Mouse (Mus musculus): Measurements from ENCODE around the gene Phlda2. TPM values are rescaled to one million over a fixed set of nuclear protein-coding genes. Genes with fewer than 3 reads are reported as not detected.

Phlda2 gene
- total RNA-seq (2014; fragmentation: Nextera tagmentation) (2.1 and 6.4 TPM in 2 replicates), total RNA-seq (2017) (3.2 and 3.8 TPM in 2 replicates), polyA plus RNA-seq (2012) (18.7 and 22.1 TPM in 2 replicates)

DNA sequence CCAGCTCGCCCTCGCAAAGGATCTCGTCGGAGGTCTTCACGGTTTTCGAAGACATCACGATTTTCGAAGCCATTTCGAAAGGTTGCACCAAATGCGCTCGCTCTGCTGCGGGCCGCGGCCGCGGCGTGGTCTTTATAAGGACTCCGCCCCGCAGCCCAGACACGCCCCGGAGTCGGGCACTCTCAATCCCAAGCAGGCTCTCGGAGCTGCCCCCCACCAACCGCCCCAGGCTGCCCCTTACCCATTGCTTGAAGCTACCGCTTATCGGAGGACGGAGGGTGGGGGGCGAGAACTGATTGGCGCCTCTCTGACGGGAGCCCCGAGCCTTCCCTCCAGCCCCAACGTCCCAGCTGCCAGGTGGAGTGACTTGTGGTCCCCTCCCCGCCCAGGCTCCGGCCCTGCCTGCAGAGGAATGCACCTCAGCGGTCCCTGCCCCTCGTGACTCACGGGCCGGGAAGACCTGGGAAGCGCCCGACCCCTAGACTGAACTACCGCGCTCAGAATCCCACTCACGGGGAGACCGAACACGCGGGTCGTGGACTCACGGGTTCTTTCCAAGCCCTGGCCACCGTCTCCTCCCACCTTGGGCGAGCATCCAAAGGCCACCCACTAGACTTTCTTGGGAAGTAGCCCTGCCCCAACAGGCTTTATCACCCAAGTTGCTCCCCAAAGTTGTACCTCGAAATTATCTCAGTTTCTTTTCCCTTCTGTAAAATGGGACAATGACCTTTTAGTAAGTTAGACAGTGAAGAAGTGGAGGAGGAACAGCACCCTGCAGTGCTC is at the start of gene Phlda2:
Gene Phlda2, minus strand, starts transcription at position 733 of the 783 bp plus-strand sequence.
- Histone ChIP-seq H3K4me1 (ENCODE audit: insufficient read depth, low read depth, low read length) (peaks cover 26% of the 10 kb centered on the region), H3K9me3 (replicated peaks) (peaks cover 14% of the 10 kb centered on the region), H3K27me3 (ENCODE audit: insufficient read depth, low read length) (peaks cover 41% of the 10 kb centered on the region), H3K4me3 (ENCODE audit: low read depth, low read length) (no peak within 1 kb of the TSS; the same call in 1 of the 2 replicates), H3K36me3 (replicated peaks) (no peaks in the 10 kb centered on the region)
- ATAC-seq (ENCODE audit: extremely low read depth, insufficient number of reproducible peaks, low FRiP score, poor library complexity, severe bottlenecking) (no peak), DNase-seq (ENCODE audit: low spot score) (no peak)
- no peak for TF ChIP-seq GATA1 (IDR thresholded peaks at IDR 0.05; ENCODE audit: borderline replicate concordance, low read length)
- no peak for TF ChIP-seq GATA2 (IDR thresholded peaks at IDR 0.05; ENCODE audit: borderline replicate concordance, low read depth, low read length)
- TF ChIP-seq CTCF (IDR thresholded peaks at IDR 0.05; ENCODE audit: low read depth, low read length): no peak
- TF ChIP-seq TAL1 (conservative IDR thresholded peaks at IDR 0.05; ENCODE audit: low read depth, low read length): no peak
- TF ChIP-seq POLR2AphosphoS5 (IDR thresholded peaks at IDR 0.05; ENCODE audit: insufficient replicate concordance, low read depth, low read length): no peak

DNA sequence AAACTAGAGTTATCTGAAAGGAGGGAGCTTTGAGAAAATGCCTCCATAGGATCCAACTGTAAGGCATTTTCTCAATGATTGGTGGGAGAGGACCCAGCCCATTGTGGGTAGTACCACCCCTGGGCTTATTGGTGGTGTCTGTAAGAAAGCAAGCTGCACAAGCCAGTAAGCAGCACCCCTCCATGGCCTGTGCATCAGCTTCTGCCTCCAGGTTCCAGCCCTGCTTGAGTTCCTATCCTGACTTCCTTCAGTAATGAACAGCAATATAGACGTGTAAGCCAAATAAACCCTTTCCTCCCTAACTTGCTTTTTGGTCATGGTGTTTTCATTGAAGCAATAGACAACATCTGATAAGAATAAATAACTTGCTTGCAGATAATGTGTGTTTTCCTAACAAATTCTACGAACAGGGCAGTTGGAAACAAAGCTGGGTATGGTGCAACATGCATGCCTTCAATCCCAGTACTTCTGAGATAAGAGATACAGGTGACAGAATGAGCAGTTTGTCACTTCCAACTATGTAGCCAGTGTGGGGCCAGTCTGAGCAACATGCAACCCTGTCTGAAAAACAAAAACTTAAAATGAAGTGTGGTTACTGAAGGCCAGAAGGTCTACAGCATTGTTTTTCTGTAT is 46.8 kb upstream of the Phlda2 start:
- TF ChIP-seq GATA2 (IDR thresholded peaks at IDR 0.05; ENCODE audit: borderline replicate concordance, low read depth, low read length): no peak
- TF ChIP-seq POLR2AphosphoS5 (IDR thresholded peaks at IDR 0.05; ENCODE audit: insufficient replicate concordance, low read depth, low read length): no peak; the same call in 1 of the 2 replicates
- no peak for TF ChIP-seq TAL1 (conservative IDR thresholded peaks at IDR 0.05; ENCODE audit: low read depth, low read length)
- TF ChIP-seq GATA1 (IDR thresholded peaks at IDR 0.05; ENCODE audit: borderline replicate concordance, low read length): no peak
- no peak for TF ChIP-seq CTCF (IDR thresholded peaks at IDR 0.05; ENCODE audit: low read depth, low read length)
- no peaks in the 10 kb centered on the region for H3K9me3 ChIP-seq (replicated peaks)
- H3K27me3 ChIP-seq (ENCODE audit: insufficient read depth, low read length): no peaks in the 10 kb centered on the region
- H3K36me3 ChIP-seq (replicated peaks): peaks cover 51% of the 10 kb centered on the region
- DNase-seq (ENCODE audit: low spot score) (no peak), ATAC-seq (ENCODE audit: extremely low read depth, insufficient number of reproducible peaks, low FRiP score, poor library complexity, severe bottlenecking) (no peak)
- H3K4me1 ChIP-seq (ENCODE audit: insufficient read depth, low read depth, low read length): peaks cover 55% of the 10 kb centered on the region
- peak overlapping the region; percentile 94 for H3K4me3 ChIP-seq (ENCODE audit: low read depth, low read length)

- H3K27me3 ChIP-seq (ENCODE audit: insufficient read depth, low read length): no peaks in the 10 kb centered on the region
- TF ChIP-seq POLR2AphosphoS5 (IDR thresholded peaks at IDR 0.05; ENCODE audit: insufficient replicate concordance, low read depth, low read length): no peak
- no peak for TF ChIP-seq GATA1 (IDR thresholded peaks at IDR 0.05; ENCODE audit: borderline replicate concordance, low read length)
- TF ChIP-seq GATA2 (IDR thresholded peaks at IDR 0.05; ENCODE audit: borderline replicate concordance, low read depth, low read length): no peak
- no peak for TF ChIP-seq CTCF (IDR thresholded peaks at IDR 0.05; ENCODE audit: low read depth, low read length)
- TF ChIP-seq TAL1 (conservative IDR thresholded peaks at IDR 0.05; ENCODE audit: low read depth, low read length): no peak
- no peaks in the 10 kb centered on the region for H3K9me3 ChIP-seq (replicated peaks)
- peaks cover 61% of the 10 kb centered on the region for H3K4me1 ChIP-seq (ENCODE audit: insufficient read depth, low read depth, low read length)
- H3K4me3 ChIP-seq (ENCODE audit: low read depth, low read length): peak within 1 kb of the TSS; percentile 94
- peaks cover 49% of the 10 kb centered on the region for H3K36me3 ChIP-seq (replicated peaks)
- peak; percentile 99 for DNase-seq (ENCODE audit: low spot score)
- ATAC-seq (ENCODE audit: extremely low read depth, insufficient number of reproducible peaks, low FRiP score, poor library complexity, severe bottlenecking): peak; percentile 99
These were observed 46.1 kb upstream of the Phlda2 start, which contains the start of gene Nap1l4 for GRCm38 (mm10) chr7:143548976-143549457. TSS of gene Nap1l4 (minus strand) at chr7:143549106.

DNA sequence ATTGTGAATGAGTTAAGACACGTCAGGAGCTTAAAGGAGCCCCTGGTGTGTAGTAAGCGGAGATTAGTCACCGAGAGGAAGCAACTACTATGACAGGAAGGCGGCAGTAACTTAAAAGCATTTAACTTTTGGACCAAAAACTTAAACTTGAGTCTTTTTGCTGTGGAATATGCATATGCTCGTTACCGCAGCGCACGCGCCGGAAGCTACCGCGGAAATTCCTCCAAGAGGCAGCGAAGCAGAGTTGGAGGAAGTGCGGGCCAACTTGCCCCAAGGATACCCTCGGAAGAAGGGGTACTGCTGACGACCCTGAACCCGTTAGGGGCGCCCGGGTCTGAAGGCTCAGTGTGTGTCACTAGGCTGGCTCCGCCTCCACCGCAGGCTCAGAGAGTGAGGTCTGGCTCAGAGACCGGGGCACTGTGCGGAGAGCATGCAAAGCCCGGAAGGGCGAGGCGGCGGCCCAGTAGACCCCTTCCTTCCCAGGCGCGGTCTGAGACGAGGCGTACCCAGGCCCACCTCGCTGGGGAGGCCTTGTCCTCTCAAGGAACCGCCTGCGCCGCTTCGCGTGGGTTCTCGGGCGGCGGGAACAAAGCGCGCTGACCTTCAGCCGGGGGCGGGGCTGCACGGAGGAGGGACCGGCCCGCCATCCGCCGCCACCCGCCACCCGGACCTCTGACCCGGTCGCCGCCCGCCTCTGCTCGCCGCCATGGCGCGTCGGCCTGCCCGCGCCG is 45.4 kb upstream of the Phlda2 start:
- ATAC-seq (ENCODE audit: extremely low read depth, insufficient number of reproducible peaks, low FRiP score, poor library complexity, severe bottlenecking) (peak; percentile 18; the same call in 1 of the 2 replicates), DNase-seq (ENCODE audit: low spot score) (no peak)
- Histone ChIP-seq H3K9me3 (replicated peaks) (no peaks in the 10 kb centered on the region), H3K4me3 (ENCODE audit: low read depth, low read length) (peak overlapping the region; percentile 94), H3K36me3 (replicated peaks) (peaks cover 50% of the 10 kb centered on the region), H3K4me1 (ENCODE audit: insufficient read depth, low read depth, low read length) (peaks cover 67% of the 10 kb centered on the region), H3K27me3 (ENCODE audit: insufficient read depth, low read length) (no peaks in the 10 kb centered on the region)
- TF ChIP-seq CTCF (IDR thresholded peaks at IDR 0.05; ENCODE audit: low read depth, low read length) (no peak), GATA2 (IDR thresholded peaks at IDR 0.05; ENCODE audit: borderline replicate concordance, low read depth, low read length) (no peak)

- no peak overlapping the region; the same call in 1 of the 2 replicates for H3K4me3 ChIP-seq (ENCODE audit: low read depth, low read length)
- ATAC-seq (ENCODE audit: extremely low read depth, insufficient number of reproducible peaks, low FRiP score, poor library complexity, severe bottlenecking): no peak
- H3K27me3 ChIP-seq (ENCODE audit: insufficient read depth, low read length): no peaks in the 10 kb centered on the region
- no peak for TF ChIP-seq GATA2 (IDR thresholded peaks at IDR 0.05; ENCODE audit: borderline replicate concordance, low read depth, low read length)
- TF ChIP-seq POLR2AphosphoS5 (IDR thresholded peaks at IDR 0.05; ENCODE audit: insufficient replicate concordance, low read depth, low read length): no peak
- no peak for TF ChIP-seq CTCF (IDR thresholded peaks at IDR 0.05; ENCODE audit: low read depth, low read length)
- TF ChIP-seq TAL1 (conservative IDR thresholded peaks at IDR 0.05; ENCODE audit: low read depth, low read length): no peak
- no peak for TF ChIP-seq GATA1 (IDR thresholded peaks at IDR 0.05; ENCODE audit: borderline replicate concordance, low read length)
- peaks cover 50% of the 10 kb centered on the region for H3K36me3 ChIP-seq (replicated peaks)
- H3K4me1 ChIP-seq (ENCODE audit: insufficient read depth, low read depth, low read length): peaks cover 71% of the 10 kb centered on the region
- no peak for DNase-seq (ENCODE audit: low spot score)
- H3K9me3 ChIP-seq (replicated peaks): no peaks in the 10 kb centered on the region
These were observed 43.6 kb upstream of the Phlda2 start for GRCm38 (mm10) chr7:143546554-143546953.

Data from G1E (cell line).